Mouse (Mus musculus) bone marrow macrophage, adult 2 months (primary cell): ENCODE results near the gene Xpnpep1. TPM values are rescaled to one million over a fixed set of nuclear protein-coding genes. Genes with fewer than 3 reads are reported as not detected.
A peak's percentile ranks its signal among the peaks of the same experiment; 100 is the strongest.

Experiments used
- H3K27ac ChIP-seq: 2 replicates; pipeline ENCODE4 v1.5.1; 2012; ENCODE audit warnings: low read depth, low read length; ENCODE audit not compliant: insufficient read depth
- H3K4me1 ChIP-seq: 2 replicates; pipeline ENCODE4 v1.6.1; 2012; ENCODE audit warnings: low read length; ENCODE audit not compliant: control insufficient read depth, insufficient read depth
- H3K4me3 ChIP-seq: 2 replicates; pipeline ENCODE4 v1.5.1; 2012; ENCODE audit warnings: mild to moderate bottlenecking, low read length, moderate library complexity; ENCODE audit not compliant: insufficient read depth
- CTCF ChIP-seq: IDR thresholded peaks from 2 replicates; pipeline ENCODE4 v1.5.1; 2012; ENCODE audit warnings: low read depth, mild to moderate bottlenecking, low read length, moderate library complexity
- POLR2A ChIP-seq: IDR thresholded peaks from 2 replicates; pipeline ENCODE4 v1.6.1; 2012; ENCODE audit warnings: mild to moderate bottlenecking, low read depth, low read length, borderline replicate concordance
- polyA plus RNA-seq: library from polyadenylated mRNA; stranded (reverse); fragments of >200 nt; gene quantifications from 2 replicates; pipeline ENCODE4 v1.2.4, GENCODE M21; 2012; ENCODE audit not compliant: missing spikeins, insufficient read depth, insufficient read length

Xpnpep1 gene
- polyA plus RNA-seq, 1 experiment = 39.9 TPM

GRCm38 (mm10) chr19:53021537-53021936 lies 18.5 kb downstream of the Xpnpep1 start:
- H3K27ac ChIP-seq = no peak overlapping the region
- H3K4me1 ChIP-seq = peaks cover 16% of the 10 kb centered on the region
- no peak for TF ChIP-seq CTCF
- no peak for TF ChIP-seq POLR2A
- no peak overlapping the region for H3K4me3 ChIP-seq

GRCm38 (mm10) chr19:53019716-53020463 lies 20.1 kb downstream of the Xpnpep1 start:
- H3K27ac ChIP-seq = no peak overlapping the region
- peaks cover 16% of the 10 kb centered on the region for H3K4me1 ChIP-seq
- TF ChIP-seq CTCF = peak; percentile 58; the same call in 1 of the 2 replicates
- TF ChIP-seq POLR2A = no peak
- no peak overlapping the region for H3K4me3 ChIP-seq

GRCm38 (mm10) chr19:53017954-53018353 lies 22.1 kb downstream of the Xpnpep1 start:
- Histone ChIP-seq H3K27ac (no peak overlapping the region), H3K4me1 (peaks cover 16% of the 10 kb centered on the region), H3K4me3 (no peak overlapping the region)
- TF ChIP-seq CTCF (no peak), POLR2A (no peak)

- TF ChIP-seq CTCF (no peak), POLR2A (no peak)
- Histone ChIP-seq H3K27ac (no peak overlapping the region), H3K4me3 (no peak overlapping the region), H3K4me1 (peaks cover 16% of the 10 kb centered on the region)
Measured at GRCm38 (mm10) chr19:53017248-53017647, 22.8 kb downstream of the Xpnpep1 start.

- no peak overlapping the region for H3K4me3 ChIP-seq
- no peak for TF ChIP-seq POLR2A
- TF ChIP-seq CTCF = no peak
- H3K4me1 ChIP-seq = peaks cover 12% of the 10 kb centered on the region
- no peak overlapping the region for H3K27ac ChIP-seq
Measured at GRCm38 (mm10) chr19:53014910-53015710, 24.9 kb downstream of the Xpnpep1 start.

GRCm38 (mm10) chr19:53013744-53014143 lies 26.3 kb downstream of the Xpnpep1 start:
- TF ChIP-seq POLR2A (no peak), CTCF (no peak)
- Histone ChIP-seq H3K4me3 (no peak overlapping the region), H3K4me1 (peaks cover 8% of the 10 kb centered on the region), H3K27ac (no peak overlapping the region)

GRCm38 (mm10) chr19:53013341-53013740 lies 26.7 kb downstream of the Xpnpep1 start:
- TF ChIP-seq POLR2A = no peak
- TF ChIP-seq CTCF = no peak
- H3K4me1 ChIP-seq = peaks cover 5% of the 10 kb centered on the region
- H3K27ac ChIP-seq = no peak overlapping the region
- no peak overlapping the region for H3K4me3 ChIP-seq

GRCm38 (mm10) chr19:53010941-53011340 lies 29.1 kb downstream of the Xpnpep1 start:
- TF ChIP-seq POLR2A (no peak), CTCF (no peak)
- no peaks in the 10 kb centered on the region for H3K4me1 ChIP-seq
- no peak overlapping the region for H3K27ac ChIP-seq
- H3K4me3 ChIP-seq = no peak overlapping the region

- TF ChIP-seq CTCF (no peak), POLR2A (no peak)
- no peak overlapping the region for H3K27ac ChIP-seq
- no peak overlapping the region for H3K4me3 ChIP-seq
- H3K4me1 ChIP-seq = no peaks in the 10 kb centered on the region
Measured at GRCm38 (mm10) chr19:53008921-53009320, 31.1 kb downstream of the Xpnpep1 start.
